ENCODE assay signal across 11 mouse cellular contexts in the genomic region with DNA sequence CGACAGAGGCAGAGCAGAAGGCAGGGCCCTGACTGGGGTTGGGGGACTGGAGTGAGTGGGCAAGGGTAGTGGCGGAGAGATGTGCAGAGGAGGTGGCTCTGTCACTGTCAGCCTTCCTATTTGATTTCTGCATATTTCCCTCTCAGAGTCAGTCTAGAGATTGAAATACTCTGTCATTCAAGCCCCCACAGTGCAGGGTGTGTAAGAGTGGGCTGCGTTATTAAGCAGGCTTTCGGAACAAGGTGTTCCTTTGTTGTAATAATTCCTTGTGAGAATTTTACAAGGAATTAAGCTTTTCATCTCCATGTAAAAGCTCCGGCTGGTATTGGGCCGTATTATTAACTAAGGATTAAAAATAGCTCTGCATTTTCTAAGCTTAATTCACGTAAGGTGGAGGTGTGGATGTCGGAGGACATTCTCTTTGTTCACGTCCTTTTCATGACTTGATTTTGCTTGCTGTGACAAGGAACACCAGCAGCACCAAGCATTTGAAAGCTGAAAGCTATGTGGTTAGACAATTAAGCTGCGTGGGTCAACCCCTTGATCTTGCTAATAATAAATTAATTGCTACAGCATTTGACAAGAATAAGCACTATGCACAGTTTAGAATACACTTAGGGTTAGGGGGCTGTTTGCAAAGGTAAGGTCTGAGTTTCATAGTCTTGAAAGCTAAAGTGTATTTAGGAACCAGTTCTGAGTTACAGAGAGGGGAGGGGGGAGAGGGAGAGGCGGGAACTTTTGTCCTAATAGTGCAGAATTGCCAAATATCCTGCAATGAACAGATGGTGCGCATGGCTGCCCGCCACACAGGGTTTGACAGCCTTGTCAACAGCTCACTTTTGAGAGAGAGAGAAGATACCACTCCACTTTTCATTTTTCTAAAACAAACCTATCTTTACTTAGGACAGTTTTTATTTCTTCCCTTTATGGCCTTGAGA. TPM values are rescaled to one million over a fixed set of nuclear protein-coding genes. Genes with fewer than 3 reads are reported as not detected.
DNase-seq lines count a peak whose midpoint lies in the region; ATAC-seq lines count a peak whose summit lies in the region.
"Had no signal": no experiment of that assay in that cellular context is flagged by ENCODE, and none has a peak within 500 bp of the region (broad histone marks: within the 10 kb centered on the region; RNA-seq: fewer than 3 reads in every experiment).

No protein-coding gene starts in this region.

- H3K36me3 ChIP-seq in intestine, embryonic 15.5 days = no peaks in the 10 kb centered on the region
- H3K36me3 ChIP-seq: limb, embryonic 13.5 days had no signal

- DNase-seq in right cerebral cortex, postnatal 10 days (ENCODE audit: low spot score in 2 of 2) = peak; percentile 40 to 50
- DNase-seq in right cerebral cortex, postnatal 25 days = no peak
- DNase-seq in cerebellum, postnatal 10 days = peak; percentile 89 to 92
- peak; percentile 59 to 83 for DNase-seq in layer of hippocampus, adult 18-20 months (ENCODE audit: low spot score in 2 of 2)
- peak; percentile 46 to 82 for DNase-seq in lung, postnatal 4 days
- no peak for DNase-seq in ovary, postnatal 14 days (ENCODE audit: low spot score)
- DNase-seq in kidney, postnatal 4 days = no peak
- DNase-seq: kidney, adult 9 months had no signal

- H3K4me1 ChIP-seq in intestine, embryonic 15.5 days (replicated peaks) = no peaks in the 10 kb centered on the region
- H3K4me1 ChIP-seq: megakaryocyte, embryonic 14.5 days had no signal

- ATAC-seq in intestine, embryonic 15.5 days = no peak

- no peaks in the 10 kb centered on the region for H3K9me3 ChIP-seq in intestine, embryonic 15.5 days
- H3K9me3 ChIP-seq: limb, embryonic 13.5 days had no signal

- no peak overlapping the region for H3K4me2 ChIP-seq in intestine, embryonic 15.5 days (replicated peaks)
- H3K4me2 ChIP-seq: limb, embryonic 13.5 days had no signal

- no peak overlapping the region for H3K4me3 ChIP-seq in intestine, embryonic 15.5 days (replicated peaks)
- H3K4me3 ChIP-seq: limb, embryonic 13.5 days; megakaryocyte, embryonic 14.5 days had no signal

- H3K9ac ChIP-seq in intestine, embryonic 15.5 days = no peak overlapping the region
- H3K9ac ChIP-seq: limb, embryonic 13.5 days had no signal

- no peaks in the 10 kb centered on the region for H3K27me3 ChIP-seq in intestine, embryonic 15.5 days (replicated peaks)

- WGBS in intestine, embryonic 15.5 days = 76% methylated on average over 13 of the region's 13 CpGs

- H3K27ac ChIP-seq in intestine, embryonic 15.5 days = no peak overlapping the region
- H3K27ac ChIP-seq: limb, embryonic 13.5 days had no signal

RNA-seq across cellular contexts. Expression of gene Clic6, which starts 25.6 kb away (rescaled TPM):
- 1 to 10 TPM; 3.1 to 4.1 TPM for total RNA-seq in layer of hippocampus, adult 18-20 months (2021)
- 80.6 and 81.8 TPM in 2 replicates for polyA plus RNA-seq in intestine, embryonic 15.5 days (2015; fragmentation: Nextera tagmentation; extraction: Ambion mirVana)

RNA-seq across cellular contexts. Expression of gene Rcan1, which starts 40.4 kb away (rescaled TPM):
- 10 to 100 TPM; 46.9 to 48.9 TPM for total RNA-seq in layer of hippocampus, adult 18-20 months (2021)
- 23.5 and 24.0 TPM in 2 replicates for polyA plus RNA-seq in intestine, embryonic 15.5 days (2015; fragmentation: Nextera tagmentation; extraction: Ambion mirVana)

Comparison
In these comparisons a context has a peak if more than half of its experiments do, and no peak if none do; other contexts are left out.
1. DNase-seq: peak in right cerebral cortex, postnatal 10 days (2 of 2), cerebellum, postnatal 10 days (2 of 2), layer of hippocampus, adult 18-20 months (2 of 2) and lung, postnatal 4 days (2 of 2); none in right cerebral cortex, postnatal 25 days (single experiment), ovary, postnatal 14 days (single experiment) and kidney, postnatal 4 days (0 of 2).